16 mouse cellular contexts compared by ENCODE assay signal in genomic region chr2:160363201-160363600, GRCm38 (mm10). TPM values are rescaled to one million over a fixed set of nuclear protein-coding genes. Genes with fewer than 3 reads are reported as not detected.
DNase-seq lines count a peak whose midpoint lies in the region; ATAC-seq and TF ChIP-seq lines count a peak whose summit lies in the region.
"Had no signal": no experiment of that assay in that cellular context is flagged by ENCODE, and none has a peak within 500 bp of the region (broad histone marks: within the 10 kb centered on the region; RNA-seq: fewer than 3 reads in every experiment).

No protein-coding gene starts in this region.

- no peak for TF ChIP-seq CTCF in midbrain, postnatal 0 days (IDR thresholded peaks at IDR 0.05)

- H3K9me3 ChIP-seq in hindbrain, embryonic 15.5 days: no peaks in the 10 kb centered on the region
- H3K9me3 ChIP-seq in hindbrain, embryonic 16.5 days (ENCODE audit: control insufficient read depth, low read length): no peaks in the 10 kb centered on the region
- no peaks in the 10 kb centered on the region for H3K9me3 ChIP-seq in midbrain, embryonic 11.5 days (ENCODE audit: control insufficient read depth, low read length)
- H3K9me3 ChIP-seq in midbrain, postnatal 0 days (ENCODE audit: low read length): no peaks in the 10 kb centered on the region
- H3K9me3 ChIP-seq in neural tube, embryonic 13.5 days: no peaks in the 10 kb centered on the region
- H3K9me3 ChIP-seq: heart, embryonic 10.5 days had no signal

- peaks cover 52% of the 10 kb centered on the region for H3K27me3 ChIP-seq in hindbrain, embryonic 15.5 days
- peaks cover 49% of the 10 kb centered on the region for H3K27me3 ChIP-seq in hindbrain, embryonic 16.5 days (replicated peaks; ENCODE audit: control insufficient read depth, insufficient read depth, low read length)
- H3K27me3 ChIP-seq in midbrain, embryonic 11.5 days (ENCODE audit: control insufficient read depth, insufficient read depth, low read length): peaks cover 73% of the 10 kb centered on the region
- peaks cover 64% of the 10 kb centered on the region for H3K27me3 ChIP-seq in midbrain, postnatal 0 days (ENCODE audit: insufficient read depth, low read length)
- H3K27me3 ChIP-seq in neural tube, embryonic 13.5 days: peaks cover 83% of the 10 kb centered on the region

- 0 out of 2 replicates have a peak overlapping the region, but pooled peaks have one; percentile 3 for H3K4me2 ChIP-seq in hindbrain, embryonic 15.5 days
- no peak overlapping the region for H3K4me2 ChIP-seq in hindbrain, embryonic 16.5 days (ENCODE audit: low read length)
- no peak overlapping the region for H3K4me2 ChIP-seq in midbrain, embryonic 11.5 days
- no peak overlapping the region for H3K4me2 ChIP-seq in midbrain, postnatal 0 days (ENCODE audit: low read depth, low read length, poor library complexity, severe bottlenecking)
- H3K4me2 ChIP-seq in neural tube, embryonic 13.5 days: peak overlapping the region; percentile 81

- H3K9ac ChIP-seq in hindbrain, embryonic 15.5 days: no peak overlapping the region
- no peak overlapping the region for H3K9ac ChIP-seq in hindbrain, embryonic 16.5 days (ENCODE audit: low read depth, low read length)
- no peak overlapping the region for H3K9ac ChIP-seq in midbrain, embryonic 11.5 days (ENCODE audit: low read length)
- H3K9ac ChIP-seq in midbrain, postnatal 0 days (replicated peaks; ENCODE audit: low read length, poor library complexity, severe bottlenecking): no peak overlapping the region
- no peak overlapping the region for H3K9ac ChIP-seq in neural tube, embryonic 13.5 days
- H3K9ac ChIP-seq: liver, embryonic 14.5 days had no signal

- H3K4me3 ChIP-seq in hindbrain, embryonic 15.5 days: peak overlapping the region; percentile 6; the same call in 1 of the 2 replicates
- H3K4me3 ChIP-seq in hindbrain, embryonic 16.5 days (ENCODE audit: low read length): no peak overlapping the region
- H3K4me3 ChIP-seq in midbrain, embryonic 11.5 days (ENCODE audit: low read depth, low read length): no peak overlapping the region
- no peak overlapping the region for H3K4me3 ChIP-seq in midbrain, postnatal 0 days (ENCODE audit: low read depth, low read length)
- H3K4me3 ChIP-seq in neural tube, embryonic 13.5 days: peak overlapping the region; percentile 17

- no peak overlapping the region for H3K27ac ChIP-seq in hindbrain, embryonic 15.5 days (replicated peaks)
- no peak overlapping the region for H3K27ac ChIP-seq in hindbrain, embryonic 16.5 days (ENCODE audit: low read depth, low read length)
- no peak overlapping the region for H3K27ac ChIP-seq in midbrain, embryonic 11.5 days (ENCODE audit: low read depth, low read length)
- H3K27ac ChIP-seq in midbrain, postnatal 0 days (ENCODE audit: low read depth, low read length): no peak overlapping the region
- no peak overlapping the region for H3K27ac ChIP-seq in neural tube, embryonic 13.5 days (replicated peaks)
- H3K27ac ChIP-seq: heart, embryonic 10.5 days; liver, embryonic 14.5 days had no signal

- peak; percentile 2 for DNase-seq in adrenal gland, postnatal 14 days
- no peak for DNase-seq in adrenal gland, postnatal 25 days
- DNase-seq in midbrain, embryonic 11.5 days (ENCODE audit: low spot score, missing footprints): peak; percentile 92
- DNase-seq in midbrain, postnatal 0 days (ENCODE audit: low spot score): no peak
- DNase-seq in layer of hippocampus, postnatal 10 days (ENCODE audit: low spot score in 2 of 2): no peak
- DNase-seq: adrenal gland, adult 2 months; cerebellum, adult 9-11 months; heart, postnatal 4 days; thymus, adult 2 months had no signal

- no peaks in the 10 kb centered on the region for H3K36me3 ChIP-seq in hindbrain, embryonic 15.5 days
- no peaks in the 10 kb centered on the region for H3K36me3 ChIP-seq in hindbrain, embryonic 16.5 days (ENCODE audit: control insufficient read depth, insufficient read depth, low read length)
- no peaks in the 10 kb centered on the region for H3K36me3 ChIP-seq in midbrain, embryonic 11.5 days (ENCODE audit: control insufficient read depth, insufficient read depth, low read length)
- no peaks in the 10 kb centered on the region for H3K36me3 ChIP-seq in midbrain, postnatal 0 days (ENCODE audit: insufficient read depth, low read length)
- H3K36me3 ChIP-seq in neural tube, embryonic 13.5 days: no peaks in the 10 kb centered on the region
- H3K36me3 ChIP-seq: heart, embryonic 10.5 days had no signal

- 30% methylated on average over 4 of the region's 4 CpGs for WGBS in hindbrain, embryonic 15.5 days
- 35% methylated on average over 4 of the region's 4 CpGs for WGBS in hindbrain, embryonic 16.5 days
- WGBS in midbrain, embryonic 11.5 days: 4% methylated on average over 4 of the region's 4 CpGs
- WGBS in midbrain, postnatal 0 days: 59% methylated on average over 4 of the region's 4 CpGs
- 25% methylated on average over 4 of the region's 4 CpGs for WGBS in neural tube, embryonic 13.5 days

- no peak for ATAC-seq in hindbrain, embryonic 15.5 days (ENCODE audit: low FRiP score, low read depth)
- no peak for ATAC-seq in hindbrain, embryonic 16.5 days
- ATAC-seq in midbrain, embryonic 11.5 days (ENCODE audit: low FRiP score): no peak
- ATAC-seq in midbrain, postnatal 0 days (ENCODE audit: low FRiP score): no peak
- ATAC-seq in neural tube, embryonic 13.5 days (ENCODE audit: low read depth): no peak

- peaks cover 35% of the 10 kb centered on the region for H3K4me1 ChIP-seq in hindbrain, embryonic 15.5 days (replicated peaks)
- H3K4me1 ChIP-seq in hindbrain, embryonic 16.5 days (ENCODE audit: control insufficient read depth, insufficient read depth, low read depth, low read length): peaks cover 19% of the 10 kb centered on the region
- H3K4me1 ChIP-seq in midbrain, embryonic 11.5 days (ENCODE audit: control insufficient read depth, insufficient read depth, low read length): peaks cover 17% of the 10 kb centered on the region
- H3K4me1 ChIP-seq in midbrain, postnatal 0 days (ENCODE audit: insufficient read depth, low read length): peaks cover 7% of the 10 kb centered on the region; the same call in 1 of the 2 replicates
- peaks cover 56% of the 10 kb centered on the region for H3K4me1 ChIP-seq in neural tube, embryonic 13.5 days (replicated peaks)

RNA-seq across cellular contexts. Expression of gene Mafb, which starts 3.7 kb away (rescaled TPM):
- total RNA-seq in adrenal gland, postnatal 14 days (2021): 21.0 and 23.4 TPM in 2 replicates
- total RNA-seq in adrenal gland, postnatal 25 days (2021): 9.4 and 9.7 TPM in 2 replicates
- polyA plus RNA-seq in hindbrain, embryonic 15.5 days (2015; fragmentation: Nextera tagmentation; extraction: Ambion mirVana): 21.9 and 30.8 TPM in 2 replicates
- polyA plus RNA-seq in hindbrain, embryonic 16.5 days (2015; fragmentation: Nextera tagmentation; extraction: Ambion mirVana): 20.0 and 23.1 TPM in 2 replicates
- polyA plus RNA-seq in midbrain, embryonic 11.5 days (2014; fragmentation: Nextera tagmentation; extraction: Ambion mirVana): 3.2 and 3.4 TPM in 2 replicates
- 6.8 and 9.0 TPM in 2 replicates for total RNA-seq in midbrain, postnatal 0 days (2014; rRNA removed)
- polyA plus RNA-seq in midbrain, postnatal 0 days (2015; fragmentation: Nextera tagmentation; extraction: Ambion mirVana): 5.7 and 5.8 TPM in 2 replicates
- 20.7 and 22.3 TPM in 2 replicates for polyA plus RNA-seq in neural tube, embryonic 13.5 days (2015; fragmentation: Nextera tagmentation; extraction: Ambion mirVana)
- total RNA-seq in layer of hippocampus, postnatal 10 days (2021): 10 to 100 TPM; 12.0 to 12.2 TPM

RNA-seq across cellular contexts. Expression of gene Gm826, which starts 29.2 kb away (rescaled TPM):
- total RNA-seq in adrenal gland, postnatal 14 days (2021): 3.5 and 5.0 TPM in 2 replicates
- 0.73 and 2.3 TPM in 2 replicates for total RNA-seq in adrenal gland, postnatal 25 days (2021)
- not detected in 2 replicates for polyA plus RNA-seq in hindbrain, embryonic 15.5 days (2015; fragmentation: Nextera tagmentation; extraction: Ambion mirVana)
- polyA plus RNA-seq in hindbrain, embryonic 16.5 days (2015; fragmentation: Nextera tagmentation; extraction: Ambion mirVana): not detected in 2 replicates
- polyA plus RNA-seq in midbrain, embryonic 11.5 days (2014; fragmentation: Nextera tagmentation; extraction: Ambion mirVana): not detected in 2 replicates
- total RNA-seq in midbrain, postnatal 0 days (2014; rRNA removed): not detected in 2 replicates
- 0.22 TPM in 1 of 2 replicates, not detected in the other for polyA plus RNA-seq in midbrain, postnatal 0 days (2015; fragmentation: Nextera tagmentation; extraction: Ambion mirVana)
- not detected in 2 replicates for polyA plus RNA-seq in neural tube, embryonic 13.5 days (2015; fragmentation: Nextera tagmentation; extraction: Ambion mirVana)
- under 1 TPM in 1 of 2 experiments, not detected in 1; 0.73 TPM for total RNA-seq in layer of hippocampus, postnatal 10 days (2021)
- total RNA-seq: megakaryocyte progenitor cell, adult 5-6 weeks; neutrophil, adult 5-6 weeks had no signal

Comparison
In these comparisons a context has a peak if more than half of its experiments do, and no peak if none do; other contexts are left out.
1. DNase-seq: peak in adrenal gland, postnatal 14 days (single experiment) and midbrain, embryonic 11.5 days (single experiment); none in adrenal gland, postnatal 25 days (single experiment), midbrain, postnatal 0 days (single experiment) and layer of hippocampus, postnatal 10 days (0 of 2).
2. H3K4me2 ChIP-seq: peak in hindbrain, embryonic 15.5 days (single experiment) and neural tube, embryonic 13.5 days (single experiment); none in hindbrain, embryonic 16.5 days (single experiment), midbrain, embryonic 11.5 days (single experiment) and midbrain, postnatal 0 days (single experiment).
3. H3K4me3 ChIP-seq: peak in hindbrain, embryonic 15.5 days (single experiment) and neural tube, embryonic 13.5 days (single experiment); none in hindbrain, embryonic 16.5 days (single experiment), midbrain, embryonic 11.5 days (single experiment) and midbrain, postnatal 0 days (single experiment).